Mouse (Mus musculus) heart, adult 2 months (tissue): ENCODE results near the gene Sowahb.

Experiments
- CTCF ChIP-seq: fragments of 200-600 bp; IDR thresholded peaks from 2 replicates; pipeline ENCODE4 v1.8.1; 2022; ENCODE audit warnings: antibody characterized with exemption, mild to moderate bottlenecking, moderate library complexity
- EP300 ChIP-seq: fragments of 200-500 bp; IDR thresholded peaks from 2 replicates; pipeline ENCODE4 v1.6.1; 2011; ENCODE audit warnings: low read depth, low read length, control low read depth; ENCODE audit not compliant: insufficient read depth
- POLR2A ChIP-seq: fragments of 200-500 bp; IDR thresholded peaks from 2 replicates; pipeline ENCODE4 v1.6.1; 2011; ENCODE audit warnings: mild to moderate bottlenecking, low read depth, low read length, control low read depth; ENCODE audit not compliant: insufficient read depth

GRCm38 (mm10) chr5:92997428-92998120 is 47.2 kb downstream of the Sowahb start:
- TF ChIP-seq CTCF (no peak), POLR2A (peak; percentile 43; the same call in 1 of the 2 replicates), EP300 (no peak)
